In genomic region chr11:67052321-67052952, GRCm38 (mm10) we compare ENCODE assay signal across 7 mouse cellular contexts. TPM values are rescaled to one million over a fixed set of nuclear protein-coding genes. Genes with fewer than 3 reads are reported as not detected.
DNase-seq lines count a peak whose midpoint lies in the region; ATAC-seq lines count a peak whose summit lies in the region.

Gene Adprm (minus strand): TSS chr11:67052594.
Gene Sco1 (plus strand): TSS chr11:67052670.

- H3K4me1 ChIP-seq in embryonic facial prominence, embryonic 11.5 days (ENCODE audit: control insufficient read depth, insufficient read depth, low read length), result no peaks in the 10 kb centered on the region
- H3K4me1 ChIP-seq in limb, embryonic 10.5 days, result peaks cover 12% of the 10 kb centered on the region
- H3K4me1 ChIP-seq in midbrain, embryonic 13.5 days (replicated peaks), result peaks cover 20% of the 10 kb centered on the region

- H3K27me3 ChIP-seq in embryonic facial prominence, embryonic 11.5 days (ENCODE audit: control insufficient read depth, insufficient read depth, low read length), result no peaks in the 10 kb centered on the region
- no peaks in the 10 kb centered on the region for H3K27me3 ChIP-seq in limb, embryonic 10.5 days (ENCODE audit: low read depth, poor library complexity, severe bottlenecking)
- H3K27me3 ChIP-seq in midbrain, embryonic 13.5 days, result no peaks in the 10 kb centered on the region

- ATAC-seq in embryonic facial prominence, embryonic 11.5 days (replicated peaks; ENCODE audit: insufficient number of reproducible peaks, low FRiP score, low TSS enrichment, low read depth), result peak; percentile 92
- ATAC-seq in granulocyte monocyte progenitor cell, adult 5-6 weeks (replicated peaks; ENCODE audit: poor library complexity, severe bottlenecking), result peak; percentile 92
- ATAC-seq in midbrain, embryonic 13.5 days, result peak; percentile 96

- H3K9me3 ChIP-seq in embryonic facial prominence, embryonic 11.5 days (replicated peaks; ENCODE audit: control insufficient read depth, low read length), result no peaks in the 10 kb centered on the region
- H3K9me3 ChIP-seq in limb, embryonic 10.5 days (replicated peaks), result no peaks in the 10 kb centered on the region
- H3K9me3 ChIP-seq in midbrain, embryonic 13.5 days, result no peaks in the 10 kb centered on the region

- peak within 1 kb of the TSS; percentile 93 for H3K4me3 ChIP-seq in embryonic facial prominence, embryonic 11.5 days (ENCODE audit: low read depth, low read length)
- peak within 1 kb of the TSS; percentile 98 for H3K4me3 ChIP-seq in limb, embryonic 10.5 days
- H3K4me3 ChIP-seq in midbrain, embryonic 13.5 days (replicated peaks), result peak within 1 kb of the TSS; percentile 99

- 0 out of 2 replicates have a peak within 1 kb of the TSS, but pooled peaks have one; percentile 41 for H3K27ac ChIP-seq in embryonic facial prominence, embryonic 11.5 days (replicated peaks; ENCODE audit: low read depth, low read length)
- H3K27ac ChIP-seq in limb, embryonic 10.5 days, result peak within 1 kb of the TSS; percentile 88
- H3K27ac ChIP-seq in midbrain, embryonic 13.5 days, result peak within 1 kb of the TSS; percentile 81

- H3K9ac ChIP-seq in embryonic facial prominence, embryonic 11.5 days (replicated peaks; ENCODE audit: low read length), result peak within 1 kb of the TSS; percentile 80
- H3K9ac ChIP-seq in midbrain, embryonic 13.5 days (replicated peaks), result peak within 1 kb of the TSS; percentile 85

- H3K36me3 ChIP-seq in embryonic facial prominence, embryonic 11.5 days (replicated peaks; ENCODE audit: control insufficient read depth, insufficient read depth, low read depth, low read length), result peaks cover under 1% of the 10 kb centered on the region; the same call in 1 of the 2 replicates
- peaks cover 52% of the 10 kb centered on the region for H3K36me3 ChIP-seq in limb, embryonic 10.5 days
- peaks cover 31% of the 10 kb centered on the region for H3K36me3 ChIP-seq in midbrain, embryonic 13.5 days

- DNase-seq in adrenal gland, postnatal 14 days, result peak; percentile 94
- peak; percentile 93 for DNase-seq in embryonic facial prominence, embryonic 11.5 days (ENCODE audit: low spot score)
- DNase-seq in kidney, adult 11 months, result peak; percentile 92
- DNase-seq in limb, embryonic 10.5 days (ENCODE audit: low spot score), result peak; percentile 87
- peak; percentile 69 for DNase-seq in spleen, adult 12 weeks (ENCODE audit: low spot score)

- WGBS in embryonic facial prominence, embryonic 11.5 days, result under 1% methylated on average over 50 of the region's 50 CpGs
- under 1% methylated on average over 50 of the region's 50 CpGs for WGBS in limb, embryonic 10.5 days
- WGBS in midbrain, embryonic 13.5 days, result under 1% methylated on average over 50 of the region's 50 CpGs

- H3K4me2 ChIP-seq in embryonic facial prominence, embryonic 11.5 days (ENCODE audit: low read depth, low read length), result peak within 1 kb of the TSS; percentile 71
- peak within 1 kb of the TSS; percentile 76 for H3K4me2 ChIP-seq in midbrain, embryonic 13.5 days (replicated peaks)

RNA-seq across cellular contexts. Expression of gene Adprm, which starts in this region (rescaled TPM):
- 18.6 and 20.5 TPM in 2 replicates for total RNA-seq in adrenal gland, postnatal 14 days (2021)
- 37.0 and 39.5 TPM in 2 replicates for polyA plus RNA-seq in embryonic facial prominence, embryonic 11.5 days (2014; fragmentation: Nextera tagmentation; extraction: Ambion mirVana)
- 30.6 and 43.1 TPM in 2 replicates for total RNA-seq in granulocyte monocyte progenitor cell, adult 5-6 weeks (2014; fragmentation: Nextera tagmentation)
- 28.5 and 35.8 TPM in 2 replicates for total RNA-seq in granulocyte monocyte progenitor cell, adult 5-6 weeks (2017)
- polyA plus RNA-seq in limb, embryonic 10.5 days (2016; fragmentation: Nextera tagmentation; extraction: Ambion mirVana), result 31.3 and 34.0 TPM in 2 replicates
- 37.0 and 38.5 TPM in 2 replicates for polyA plus RNA-seq in midbrain, embryonic 13.5 days (2015; fragmentation: Nextera tagmentation; extraction: Ambion mirVana)

RNA-seq across cellular contexts. Expression of gene Sco1, which starts in this region (rescaled TPM):
- total RNA-seq in adrenal gland, postnatal 14 days (2021), result 21.4 and 24.3 TPM in 2 replicates
- polyA plus RNA-seq in embryonic facial prominence, embryonic 11.5 days (2014; fragmentation: Nextera tagmentation; extraction: Ambion mirVana), result 20.6 and 21.9 TPM in 2 replicates
- total RNA-seq in granulocyte monocyte progenitor cell, adult 5-6 weeks (2014; fragmentation: Nextera tagmentation), result 13.3 and 16.2 TPM in 2 replicates
- 34.2 and 37.8 TPM in 2 replicates for total RNA-seq in granulocyte monocyte progenitor cell, adult 5-6 weeks (2017)
- 22.8 and 24.7 TPM in 2 replicates for polyA plus RNA-seq in limb, embryonic 10.5 days (2016; fragmentation: Nextera tagmentation; extraction: Ambion mirVana)
- polyA plus RNA-seq in midbrain, embryonic 13.5 days (2015; fragmentation: Nextera tagmentation; extraction: Ambion mirVana), result 15.1 and 16.4 TPM in 2 replicates

Comparison
In these comparisons a context has a peak if more than half of its experiments do, and no peak if none do; other contexts are left out.
1. Peak in every context shown above with its lines: DNase-seq, ATAC-seq, H3K4me3 ChIP-seq and H3K27ac ChIP-seq.